Mouse (Mus musculus): ENCODE measurements around the gene Olfr412. TPM values are rescaled to one million over a fixed set of nuclear protein-coding genes. Genes with fewer than 3 reads are reported as not detected.
A peak's percentile ranks its signal among the peaks of the same experiment; 100 is the strongest.

Gene Olfr412
- polyA plus RNA-seq (2015; fragmentation: Nextera tagmentation; extraction: Ambion mirVana) = not detected in 2 replicates

DNA sequence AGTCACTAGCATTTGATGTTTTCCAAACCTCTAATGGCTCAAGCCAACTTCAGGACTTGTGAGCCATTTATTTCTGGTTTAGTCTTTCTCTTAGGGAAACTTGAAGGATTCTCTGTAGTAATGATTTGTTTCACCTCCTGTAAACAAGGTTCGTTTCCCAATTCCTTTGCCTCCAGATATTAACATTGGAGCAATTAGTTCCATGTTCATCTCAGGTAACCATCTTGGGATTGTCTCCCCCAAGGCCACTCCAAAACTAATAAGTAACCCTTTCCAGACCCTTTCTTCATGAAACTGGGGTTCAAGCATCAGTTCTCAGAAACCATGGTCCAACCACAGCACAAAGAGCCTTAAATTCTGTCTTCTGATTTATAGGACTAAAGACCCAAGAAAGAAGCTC, at the start of gene Olfr412:
Gene Olfr412 (plus strand): TSS at position 301 of the 400 bp plus-strand sequence.
- Histone ChIP-seq H3K27me3 (replicated peaks; ENCODE audit: control insufficient read depth, insufficient read depth, low read length) (no peaks in the 10 kb centered on the region), H3K36me3 (ENCODE audit: control insufficient read depth, insufficient read depth) (no peaks in the 10 kb centered on the region), H3K4me3 (replicated peaks; ENCODE audit: low read length) (no peak within 1 kb of the TSS), H3K27ac (ENCODE audit: low read length) (no peak within 1 kb of the TSS), H3K4me1 (replicated peaks; ENCODE audit: control insufficient read depth, insufficient read depth, low read length) (no peaks in the 10 kb centered on the region), H3K4me2 (ENCODE audit: low read length) (no peak within 1 kb of the TSS), H3K9me3 (ENCODE audit: control insufficient read depth, low read length) (no peaks in the 10 kb centered on the region), H3K9ac (replicated peaks; ENCODE audit: low read depth, low read length) (no peak within 1 kb of the TSS)
- WGBS = 81% methylated on average over 1 of the region's 1 CpGs
- ATAC-seq = no peak

DNA sequence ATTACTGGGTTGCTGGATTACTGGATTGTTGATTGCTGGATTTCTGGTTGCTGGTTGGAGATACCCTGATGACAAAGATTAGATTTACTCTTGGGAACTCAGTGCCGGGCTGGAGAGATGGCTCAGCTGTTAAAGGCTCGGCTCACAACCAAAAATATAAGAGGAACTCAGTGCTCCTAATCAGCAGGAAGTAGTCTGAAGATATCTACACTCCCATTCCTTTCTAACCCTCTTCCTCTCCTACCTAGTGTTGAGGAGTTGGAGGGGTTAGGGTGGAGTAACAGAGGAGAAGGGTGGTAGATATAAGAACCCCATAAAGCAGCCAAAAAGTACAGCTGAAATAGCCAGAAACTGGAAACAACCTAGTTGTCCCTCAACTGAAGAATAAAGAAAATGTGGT, 35.8 kb upstream of the Olfr412 start:
- 79% methylated on average over 2 of the region's 2 CpGs for WGBS
- Histone ChIP-seq H3K4me3 (replicated peaks; ENCODE audit: low read length) (no peak overlapping the region), H3K4me1 (replicated peaks; ENCODE audit: control insufficient read depth, insufficient read depth, low read length) (no peaks in the 10 kb centered on the region), H3K27ac (ENCODE audit: low read length) (no peak overlapping the region), H3K4me2 (ENCODE audit: low read length) (no peak overlapping the region), H3K9me3 (ENCODE audit: control insufficient read depth, low read length) (no peaks in the 10 kb centered on the region), H3K36me3 (ENCODE audit: control insufficient read depth, insufficient read depth) (no peaks in the 10 kb centered on the region), H3K9ac (replicated peaks; ENCODE audit: low read depth, low read length) (no peak overlapping the region), H3K27me3 (replicated peaks; ENCODE audit: control insufficient read depth, insufficient read depth, low read length) (no peaks in the 10 kb centered on the region)
- no peak for ATAC-seq

DNA sequence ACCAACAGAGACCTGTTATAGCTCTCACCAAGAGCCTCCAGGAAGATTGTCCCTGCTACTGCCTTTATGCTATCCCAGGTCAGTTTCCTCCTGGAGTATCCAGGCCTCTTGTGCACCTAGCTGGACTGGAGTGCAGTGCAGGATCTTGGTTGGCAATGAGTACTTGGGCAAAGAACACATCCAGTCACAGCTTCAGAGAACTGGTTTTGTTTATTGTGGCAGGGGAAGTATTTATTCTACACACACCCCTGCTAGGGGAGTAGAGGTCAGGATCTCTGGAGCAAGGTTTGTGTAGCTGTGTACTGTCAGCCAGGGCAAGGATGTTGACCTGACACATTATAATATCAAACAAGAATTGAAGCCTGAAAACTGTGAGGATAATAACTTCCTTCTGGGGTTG, 33.1 kb upstream of the Olfr412 start:
- no peaks in the 10 kb centered on the region for H3K36me3 ChIP-seq (ENCODE audit: control insufficient read depth, insufficient read depth)
- no peak for ATAC-seq
- H3K4me2 ChIP-seq (ENCODE audit: low read length) = no peak overlapping the region
- H3K9ac ChIP-seq (replicated peaks; ENCODE audit: low read depth, low read length) = no peak overlapping the region
- no peak overlapping the region for H3K4me3 ChIP-seq (replicated peaks; ENCODE audit: low read length)
- H3K27me3 ChIP-seq (replicated peaks; ENCODE audit: control insufficient read depth, insufficient read depth, low read length) = no peaks in the 10 kb centered on the region
- H3K9me3 ChIP-seq (ENCODE audit: control insufficient read depth, low read length) = no peaks in the 10 kb centered on the region
- no peaks in the 10 kb centered on the region for H3K4me1 ChIP-seq (replicated peaks; ENCODE audit: control insufficient read depth, insufficient read depth, low read length)
- no peak overlapping the region for H3K27ac ChIP-seq (ENCODE audit: low read length)

- Histone ChIP-seq H3K27me3 (replicated peaks; ENCODE audit: control insufficient read depth, insufficient read depth, low read length) (no peaks in the 10 kb centered on the region), H3K4me2 (ENCODE audit: low read length) (no peak within 1 kb of the TSS), H3K27ac (ENCODE audit: low read length) (no peak within 1 kb of the TSS), H3K4me3 (replicated peaks; ENCODE audit: low read length) (no peak within 1 kb of the TSS), H3K36me3 (ENCODE audit: control insufficient read depth, insufficient read depth) (no peaks in the 10 kb centered on the region), H3K9me3 (ENCODE audit: control insufficient read depth, low read length) (no peaks in the 10 kb centered on the region), H3K9ac (replicated peaks; ENCODE audit: low read depth, low read length) (no peak within 1 kb of the TSS), H3K4me1 (replicated peaks; ENCODE audit: control insufficient read depth, insufficient read depth, low read length) (no peaks in the 10 kb centered on the region)
- 87% methylated on average over 6 of the region's 6 CpGs for WGBS
- no peak for ATAC-seq
Measured at GRCm38 (mm10) chr11:74337931-74338330, 23.9 kb upstream of the Olfr412 start, which contains the start of gene Olfr410. Gene Olfr410 (minus strand): TSS chr11:74338031.

DNA sequence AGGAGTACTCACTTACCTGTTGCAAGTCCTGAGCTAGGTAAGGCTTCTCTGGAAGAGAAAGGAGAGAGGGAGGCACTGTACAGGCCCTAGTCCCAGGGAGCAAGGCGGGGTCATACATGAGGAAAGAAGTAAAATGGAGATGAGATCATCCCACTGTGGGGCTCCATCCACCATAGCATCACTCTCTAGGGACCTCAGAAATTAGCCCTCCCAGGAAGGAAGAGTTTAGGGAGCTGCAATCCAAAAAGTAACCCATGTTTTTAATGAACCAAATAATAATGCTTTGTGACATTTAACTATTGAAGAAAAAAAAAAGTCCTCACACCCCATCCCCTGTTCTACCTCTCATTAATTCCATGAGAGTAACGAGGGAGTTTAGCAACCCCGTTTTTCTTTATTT, 9.3 kb upstream of the Olfr412 start, which contains the start of gene Olfr411:
Gene Olfr411 (minus strand): TSS at position 101 of the 400 bp plus-strand sequence.
- H3K4me2 ChIP-seq (ENCODE audit: low read length) = no peak within 1 kb of the TSS
- H3K4me1 ChIP-seq (replicated peaks; ENCODE audit: control insufficient read depth, insufficient read depth, low read length) = no peaks in the 10 kb centered on the region
- ATAC-seq = no peak
- no peak within 1 kb of the TSS for H3K27ac ChIP-seq (ENCODE audit: low read length)
- H3K9me3 ChIP-seq (ENCODE audit: control insufficient read depth, low read length) = no peaks in the 10 kb centered on the region
- H3K36me3 ChIP-seq (ENCODE audit: control insufficient read depth, insufficient read depth) = no peaks in the 10 kb centered on the region
- WGBS = 77% methylated on average over 3 of the region's 3 CpGs
- no peak within 1 kb of the TSS for H3K9ac ChIP-seq (replicated peaks; ENCODE audit: low read depth, low read length)
- H3K4me3 ChIP-seq (replicated peaks; ENCODE audit: low read length) = no peak within 1 kb of the TSS
- no peaks in the 10 kb centered on the region for H3K27me3 ChIP-seq (replicated peaks; ENCODE audit: control insufficient read depth, insufficient read depth, low read length)

DNA sequence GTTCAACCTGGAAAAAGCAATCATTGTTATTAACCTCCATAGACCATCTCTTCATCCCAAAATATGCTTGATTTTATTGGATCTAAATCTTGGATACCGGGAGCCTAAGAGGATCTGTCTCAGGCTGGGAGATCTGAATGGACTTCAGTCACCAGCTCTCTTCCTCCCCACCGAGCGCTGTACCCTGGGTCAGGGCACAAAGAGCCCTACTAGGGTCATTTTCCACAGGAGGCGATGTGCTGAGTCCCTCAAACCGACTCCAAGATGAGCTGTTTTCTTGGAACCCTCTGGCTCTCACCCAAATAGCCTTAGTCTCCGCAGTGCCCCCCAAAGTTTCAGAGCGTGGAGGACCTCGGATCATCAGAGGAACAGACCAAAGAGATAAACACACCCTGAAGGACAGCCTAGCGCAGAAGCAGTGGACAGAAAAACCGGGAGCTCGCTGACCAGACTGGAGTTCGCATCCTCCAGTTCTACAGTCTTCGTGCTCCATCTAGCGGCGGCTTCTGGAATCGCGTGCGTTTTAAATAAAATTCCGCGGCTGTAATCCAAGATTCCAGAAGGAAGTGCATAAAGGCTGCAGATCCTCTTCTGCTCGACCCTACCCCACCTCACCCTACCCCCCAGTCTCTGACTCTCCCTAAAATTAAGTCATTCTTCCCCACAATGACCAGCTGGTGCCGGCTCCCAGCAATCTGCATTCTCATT, 9.7 kb downstream of the Olfr412 start:
- H3K27me3 ChIP-seq (replicated peaks; ENCODE audit: control insufficient read depth, insufficient read depth, low read length) = peaks cover 3% of the 10 kb centered on the region; the same call in 1 of the 2 replicates
- H3K4me2 ChIP-seq (ENCODE audit: low read length) = peak overlapping the region; percentile 29; the same call in 1 of the 2 replicates
- H3K4me3 ChIP-seq (replicated peaks; ENCODE audit: low read length) = peak overlapping the region; percentile 18; the same call in 1 of the 2 replicates
- no peaks in the 10 kb centered on the region for H3K36me3 ChIP-seq (ENCODE audit: control insufficient read depth, insufficient read depth)
- H3K9me3 ChIP-seq (ENCODE audit: control insufficient read depth, low read length) = no peaks in the 10 kb centered on the region
- H3K27ac ChIP-seq (ENCODE audit: low read length) = no peak overlapping the region
- ATAC-seq = peak; percentile 31; the same call in 1 of the 2 replicates
- H3K9ac ChIP-seq (replicated peaks; ENCODE audit: low read depth, low read length) = no peak overlapping the region
- peaks cover 5% of the 10 kb centered on the region; the same call in 1 of the 2 replicates for H3K4me1 ChIP-seq (replicated peaks; ENCODE audit: control insufficient read depth, insufficient read depth, low read length)
- 10% methylated on average over 22 of the region's 22 CpGs for WGBS

GRCm38 (mm10) chr11:74376847-74377246, 15.0 kb downstream of the Olfr412 start:
- no peaks in the 10 kb centered on the region; the same call in 1 of the 2 replicates for H3K27me3 ChIP-seq (replicated peaks; ENCODE audit: control insufficient read depth, insufficient read depth, low read length)
- no peak overlapping the region for H3K4me3 ChIP-seq (replicated peaks; ENCODE audit: low read length)
- no peak overlapping the region for H3K27ac ChIP-seq (ENCODE audit: low read length)
- ATAC-seq = peak; percentile 87
- H3K4me1 ChIP-seq (replicated peaks; ENCODE audit: control insufficient read depth, insufficient read depth, low read length) = peaks cover under 1% of the 10 kb centered on the region; the same call in 1 of the 2 replicates
- H3K36me3 ChIP-seq (ENCODE audit: control insufficient read depth, insufficient read depth) = no peaks in the 10 kb centered on the region
- 85% methylated on average over 3 of the region's 3 CpGs for WGBS
- no peak overlapping the region for H3K9ac ChIP-seq (replicated peaks; ENCODE audit: low read depth, low read length)
- H3K4me2 ChIP-seq (ENCODE audit: low read length) = no peak overlapping the region
- H3K9me3 ChIP-seq (ENCODE audit: control insufficient read depth, low read length) = no peaks in the 10 kb centered on the region

DNA sequence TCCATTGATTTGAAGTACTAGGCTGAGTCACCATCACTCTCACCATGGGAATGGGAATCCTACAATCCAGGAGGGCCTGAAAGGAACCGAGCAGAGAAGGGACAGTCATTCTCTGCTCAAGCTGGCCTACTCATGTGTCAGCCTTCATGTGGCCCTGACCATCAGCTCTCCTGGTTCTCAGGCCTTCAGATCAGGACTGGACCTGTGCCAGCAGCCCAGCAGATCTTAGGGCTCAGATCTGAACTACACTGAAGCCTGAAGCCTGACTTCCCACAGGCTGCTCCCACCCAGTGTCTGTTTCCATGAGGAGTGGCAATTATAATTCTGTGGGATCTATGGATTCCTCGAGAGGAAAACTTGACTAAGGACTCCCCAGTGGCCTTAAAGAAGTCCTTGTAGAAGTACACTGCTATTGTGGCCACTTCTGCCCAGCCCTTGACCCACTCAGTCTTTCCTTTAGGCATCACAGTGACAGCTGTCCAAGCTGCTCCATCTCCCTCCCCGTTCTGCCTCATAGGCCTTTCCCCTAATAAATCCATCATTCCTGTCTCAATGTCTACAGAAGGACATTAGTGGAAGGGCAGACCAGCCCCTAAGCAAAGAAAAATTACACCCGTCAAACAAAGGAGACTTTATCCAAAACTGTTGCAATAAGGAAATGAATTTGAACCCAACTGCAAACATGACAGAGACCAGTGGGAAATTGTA, 17.5 kb downstream of the Olfr412 start:
- H3K4me2 ChIP-seq (ENCODE audit: low read length) = no peak overlapping the region
- WGBS = 72% methylated on average over 4 of the region's 4 CpGs
- no peaks in the 10 kb centered on the region for H3K27me3 ChIP-seq (replicated peaks; ENCODE audit: control insufficient read depth, insufficient read depth, low read length)
- H3K4me3 ChIP-seq (replicated peaks; ENCODE audit: low read length) = no peak overlapping the region
- H3K36me3 ChIP-seq (ENCODE audit: control insufficient read depth, insufficient read depth) = no peaks in the 10 kb centered on the region
- H3K4me1 ChIP-seq (replicated peaks; ENCODE audit: control insufficient read depth, insufficient read depth, low read length) = no peaks in the 10 kb centered on the region
- H3K9me3 ChIP-seq (ENCODE audit: control insufficient read depth, low read length) = no peaks in the 10 kb centered on the region
- H3K27ac ChIP-seq (ENCODE audit: low read length) = no peak overlapping the region
- no peak for ATAC-seq
- H3K9ac ChIP-seq (replicated peaks; ENCODE audit: low read depth, low read length) = no peak overlapping the region

DNA sequence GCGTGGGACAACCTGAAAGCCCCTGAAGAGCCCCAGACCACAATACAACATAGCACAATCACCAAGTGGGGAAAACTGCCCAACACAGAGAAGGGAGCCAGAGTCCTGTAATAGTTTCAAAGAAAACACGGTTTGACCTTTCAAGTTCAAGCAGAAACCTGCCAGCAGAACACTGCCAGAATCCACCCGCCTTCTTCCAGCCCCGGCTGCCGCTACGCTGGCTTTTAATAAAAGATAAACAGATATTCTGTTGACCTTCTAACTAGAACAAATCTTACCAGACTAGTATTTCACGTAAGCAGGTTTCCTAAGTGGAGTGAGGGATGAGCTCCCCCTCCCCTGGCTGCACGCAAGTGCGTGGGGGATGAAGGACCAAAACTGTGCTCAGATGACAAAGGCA, 23.8 kb downstream of the Olfr412 start:
- no peaks in the 10 kb centered on the region for H3K4me1 ChIP-seq (replicated peaks; ENCODE audit: control insufficient read depth, insufficient read depth, low read length)
- H3K27me3 ChIP-seq (replicated peaks; ENCODE audit: control insufficient read depth, insufficient read depth, low read length) = no peaks in the 10 kb centered on the region
- WGBS = 72% methylated on average over 9 of the region's 9 CpGs
- no peaks in the 10 kb centered on the region for H3K9me3 ChIP-seq (ENCODE audit: control insufficient read depth, low read length)
- H3K27ac ChIP-seq (ENCODE audit: low read length) = no peak overlapping the region
- no peak overlapping the region for H3K9ac ChIP-seq (replicated peaks; ENCODE audit: low read depth, low read length)
- no peak overlapping the region for H3K4me2 ChIP-seq (ENCODE audit: low read length)
- ATAC-seq = no peak
- H3K4me3 ChIP-seq (replicated peaks; ENCODE audit: low read length) = no peak overlapping the region
- 0 out of 2 replicates have a peak, but pooled peaks cover 2% of the 10 kb centered on the region for H3K36me3 ChIP-seq (ENCODE audit: control insufficient read depth, insufficient read depth)
